ENCODE assay signal across 23 mouse cellular contexts in genomic region chr14:54591056-54591455, GRCm38 (mm10). TPM values are rescaled to one million over a fixed set of nuclear protein-coding genes. Genes with fewer than 3 reads are reported as not detected.
"Had no signal": no experiment of that assay in that cellular context is flagged by ENCODE, and none has a peak within 500 bp of the region (broad histone marks: within the 10 kb centered on the region; RNA-seq: fewer than 3 reads in every experiment).

No protein-coding gene starts in this region.

- H3K4me2 ChIP-seq: lung, embryonic 15.5 days; midbrain, embryonic 11.5 days; midbrain, embryonic 13.5 days; midbrain, embryonic 15.5 days; neural tube, embryonic 12.5 days had no signal

- ATAC-seq: lung, postnatal 0 days; midbrain, embryonic 13.5 days; midbrain, embryonic 15.5 days had no signal

- DNase-seq: lung, adult 2 months; lung, postnatal 14 days; lung, postnatal 36 days; retina, postnatal 1 day; right cerebral cortex, adult 18-20 months; right cerebral cortex, postnatal 25 days; right cerebral cortex, postnatal 4 days; spleen, adult 18-20 months; thymus, adult 18-20 months; thymus, postnatal 14 days; thymus, postnatal 36 days had no signal

- H3K4me3 ChIP-seq: lung, embryonic 15.5 days; megakaryocyte, embryonic 14.5 days; midbrain, embryonic 13.5 days; midbrain, embryonic 15.5 days; neural tube, embryonic 12.5 days had no signal

- H3K4me1 ChIP-seq: midbrain, embryonic 13.5 days; midbrain, embryonic 15.5 days had no signal

- H3K9me3 ChIP-seq: lung, embryonic 15.5 days; megakaryocyte, embryonic 14.5 days; midbrain, embryonic 13.5 days; midbrain, embryonic 15.5 days; neural tube, embryonic 12.5 days had no signal

- H3K27me3 ChIP-seq: lung, embryonic 15.5 days; megakaryocyte, embryonic 14.5 days; midbrain, embryonic 13.5 days; midbrain, embryonic 15.5 days; neural tube, embryonic 12.5 days had no signal

- H3K36me3 ChIP-seq: midbrain, embryonic 15.5 days had no signal

- H3K27ac ChIP-seq: lung, embryonic 15.5 days; macrophage; midbrain, embryonic 13.5 days; midbrain, embryonic 15.5 days; neural tube, embryonic 12.5 days had no signal

- H3K9ac ChIP-seq: lung, embryonic 15.5 days; midbrain, embryonic 13.5 days; midbrain, embryonic 15.5 days; neural tube, embryonic 12.5 days had no signal

RNA-seq across cellular contexts. Expression of gene Psmb11, which starts 30.2 kb away (rescaled TPM):
- total RNA-seq: midbrain, postnatal 0 days; monocyte, adult 5-6 weeks had no signal
- polyA plus RNA-seq: lung, adult 2 months; macrophage; midbrain, embryonic 11.5 days; midbrain, embryonic 13.5 days; midbrain, embryonic 15.5 days; midbrain, postnatal 0 days; neural tube, embryonic 12.5 days; small intestine, adult 2 months; stomach, embryonic 16.5 days had no signal
